Mouse (Mus musculus): ENCODE results near the gene Scn5a.

Gene Scn5a

DNA sequence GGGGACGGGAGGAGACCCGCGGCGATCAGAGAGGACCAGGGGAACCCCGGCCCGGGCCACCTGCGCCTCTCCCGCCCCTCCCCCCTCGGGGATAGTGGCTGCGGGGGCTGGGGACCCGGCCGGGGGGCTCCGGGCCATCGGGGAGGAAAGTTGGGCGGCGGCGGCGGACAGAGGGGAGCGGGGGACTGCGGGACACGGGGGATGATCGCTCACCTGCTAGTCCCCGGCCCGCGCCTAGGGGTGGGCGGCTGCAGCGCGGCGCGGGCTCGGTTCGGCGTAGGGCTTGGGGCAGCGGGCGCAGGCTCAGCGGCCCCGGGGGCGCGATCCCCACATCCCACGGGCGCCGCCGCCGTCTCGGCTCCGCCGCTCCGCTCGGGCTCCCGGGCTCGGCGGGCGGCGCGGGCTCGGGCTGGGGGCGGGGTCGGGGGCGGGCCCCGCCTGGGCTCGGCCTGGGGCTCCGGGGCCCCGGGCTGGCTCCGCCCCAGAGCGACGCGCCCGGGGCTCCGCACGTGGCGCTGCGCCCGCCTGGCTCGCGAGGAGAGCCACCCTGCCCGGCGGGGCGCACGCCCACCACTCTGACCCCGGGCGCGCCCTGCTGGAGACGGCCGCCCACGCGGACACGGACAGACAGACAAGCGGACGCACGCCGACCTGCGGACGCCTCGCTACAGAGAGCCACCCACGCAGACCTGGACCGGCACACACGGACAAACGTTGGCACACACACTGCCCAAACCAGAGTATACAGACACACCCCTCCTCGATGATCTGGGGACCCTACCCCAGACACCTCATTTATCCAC is at the start of gene Scn5a:
Scn5a (minus strand) TSS at position 381 of the 803 bp plus-strand sequence.
- in situ Hi-C loops (cut with MboI): no loop called here

DNA sequence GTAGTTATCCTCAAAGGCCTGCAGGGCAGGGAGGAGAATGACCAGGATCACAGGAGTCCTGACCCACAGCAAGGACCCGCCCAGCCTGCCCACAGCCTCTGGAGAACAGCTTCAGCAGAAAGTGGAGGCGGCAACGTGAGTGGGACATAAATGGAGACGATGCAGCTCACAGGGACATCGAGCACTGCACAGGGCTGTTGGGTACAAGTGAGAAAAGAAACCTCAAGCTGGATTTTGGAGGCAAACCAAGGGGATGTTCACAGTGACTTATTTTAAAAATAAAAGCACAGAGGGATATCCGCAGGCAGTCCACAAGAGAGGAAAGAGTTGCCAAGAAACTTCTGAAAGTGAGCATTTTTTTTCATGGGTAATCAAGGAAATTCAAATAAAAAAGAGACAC is 48.4 kb upstream of the Scn5a start:
- in situ Hi-C loops (cut with MboI): no loop called here

DNA sequence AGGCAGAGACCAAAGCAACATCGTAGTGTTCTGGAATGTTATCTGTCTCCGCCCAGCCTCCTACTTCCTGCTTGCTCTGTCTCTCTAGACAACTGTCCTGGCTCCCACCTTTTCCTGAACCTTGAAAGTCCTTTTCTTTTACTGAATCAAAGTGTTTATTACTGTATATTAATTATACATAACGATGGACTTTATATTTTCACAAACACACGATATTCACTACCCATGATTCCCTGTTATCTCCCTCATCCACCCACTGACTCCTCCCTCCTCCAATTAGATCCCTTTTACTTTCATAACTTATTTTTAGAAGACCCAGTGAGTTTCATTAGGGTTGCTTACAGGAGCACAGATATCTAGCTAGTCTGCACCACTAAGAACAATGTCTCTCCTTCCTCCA is 45.3 kb upstream of the Scn5a start:
- in situ Hi-C loops (cut with MboI): no loop called here

DNA sequence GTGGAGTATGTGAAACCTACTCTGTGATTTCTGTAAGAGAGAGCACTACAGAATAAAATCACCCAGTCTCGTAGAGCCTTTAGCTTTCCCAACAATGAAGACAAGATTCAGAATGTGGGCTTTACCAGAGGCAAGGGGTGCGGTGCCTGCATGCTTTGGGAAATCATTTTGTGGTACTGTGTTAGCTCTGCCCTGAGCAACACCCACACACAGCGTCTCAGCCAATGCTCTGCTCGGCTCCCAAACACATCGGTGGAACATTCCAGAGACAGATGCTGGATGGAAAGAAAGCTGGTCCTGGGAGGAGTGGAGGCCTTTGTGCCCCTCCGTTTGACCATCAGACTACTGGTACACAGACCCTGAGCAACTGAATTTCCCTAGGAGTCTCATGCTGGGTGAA is 36.0 kb upstream of the Scn5a start:
- in situ Hi-C loops (cut with MboI): no loop called here

DNA sequence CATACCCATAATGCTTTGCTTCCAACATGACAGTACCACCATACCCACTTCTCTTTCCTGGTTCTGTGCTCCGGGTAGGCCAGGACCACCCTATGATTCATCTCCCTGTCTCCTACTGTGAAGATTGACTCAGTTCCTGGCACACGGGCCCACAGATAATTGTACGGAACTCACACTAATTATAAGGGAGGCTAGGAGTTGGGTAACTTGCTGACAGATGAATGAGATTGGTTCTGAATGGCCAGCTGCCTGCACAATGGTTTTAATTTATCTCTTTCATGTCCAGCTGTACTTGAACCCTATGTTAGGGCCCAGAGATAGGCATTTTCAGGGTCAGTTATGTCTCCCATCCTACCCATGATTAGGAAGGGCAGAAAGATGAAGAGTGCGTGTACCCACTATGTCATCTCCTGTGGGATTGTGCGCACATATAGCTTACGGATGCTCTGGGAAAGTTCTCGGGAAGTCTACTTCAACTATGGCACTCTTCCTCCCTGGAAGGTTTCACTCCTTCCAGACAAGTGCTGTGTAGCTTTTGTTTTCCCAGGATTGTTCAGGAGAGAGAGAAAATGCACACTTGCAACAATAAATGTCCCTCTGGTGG is 31.8 kb upstream of the Scn5a start:
- in situ Hi-C loops (cut with MboI): no loop called here

DNA sequence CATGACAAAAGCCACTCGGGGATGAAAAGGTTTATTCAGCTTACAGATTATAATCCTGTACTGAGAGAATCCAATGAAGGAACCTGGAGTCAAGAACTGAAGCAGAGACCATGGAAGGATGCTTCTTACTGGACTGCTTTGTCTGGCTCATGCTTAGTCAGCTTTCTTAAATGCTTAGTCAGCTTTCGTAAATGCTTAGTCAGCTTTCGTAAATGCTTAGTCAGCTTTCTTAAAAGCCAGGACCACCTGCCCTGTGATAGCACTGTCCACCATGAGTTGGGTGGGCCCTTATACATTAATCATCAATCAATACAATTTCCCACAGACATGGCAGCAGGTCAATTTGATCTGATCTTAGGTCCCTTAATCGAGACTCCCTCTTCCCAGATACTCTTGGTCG is 28.1 kb upstream of the Scn5a start:
- in situ Hi-C loops (cut with MboI): no loop called here

DNA sequence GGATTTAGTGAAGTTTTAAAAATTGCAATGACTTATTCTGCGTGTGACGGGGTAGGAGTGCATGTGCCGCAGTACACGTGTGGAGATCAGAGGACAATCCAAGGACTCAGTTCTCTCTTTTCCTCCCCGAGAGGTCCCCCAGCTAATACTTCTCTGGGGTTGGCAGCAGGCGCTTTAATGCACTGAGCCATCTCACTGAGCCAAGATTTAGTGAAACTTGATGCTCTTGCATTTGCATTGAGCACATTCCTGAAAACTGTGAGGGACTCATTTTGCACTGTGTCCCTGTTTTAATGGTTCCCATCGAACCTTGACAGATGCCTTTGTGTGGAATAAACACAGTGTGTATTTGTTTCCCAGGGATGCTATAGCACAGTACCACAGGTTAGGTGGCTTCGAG is 25.8 kb upstream of the Scn5a start:
- in situ Hi-C loops (cut with MboI): no loop called here

DNA sequence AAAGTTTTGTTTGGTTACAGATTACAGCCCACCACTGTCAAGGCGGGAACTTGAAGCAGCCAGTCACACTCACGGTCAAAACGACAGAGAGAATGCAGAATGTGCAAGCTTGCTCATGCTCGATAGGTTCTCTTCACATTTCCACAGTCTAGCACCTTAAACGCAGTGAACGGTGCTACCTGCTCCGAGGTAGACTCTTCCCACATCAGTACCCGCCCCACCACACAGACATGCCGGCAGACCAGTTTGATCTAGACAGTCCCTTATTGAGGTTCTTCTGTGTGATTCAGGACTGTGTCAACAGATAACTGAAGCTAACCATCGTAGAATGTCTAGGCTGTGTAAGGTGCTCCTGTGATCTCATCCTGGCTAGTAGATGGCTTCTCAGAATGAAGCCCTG is 19.7 kb upstream of the Scn5a start:
- in situ Hi-C loops (cut with MboI): no loop called here

DNA sequence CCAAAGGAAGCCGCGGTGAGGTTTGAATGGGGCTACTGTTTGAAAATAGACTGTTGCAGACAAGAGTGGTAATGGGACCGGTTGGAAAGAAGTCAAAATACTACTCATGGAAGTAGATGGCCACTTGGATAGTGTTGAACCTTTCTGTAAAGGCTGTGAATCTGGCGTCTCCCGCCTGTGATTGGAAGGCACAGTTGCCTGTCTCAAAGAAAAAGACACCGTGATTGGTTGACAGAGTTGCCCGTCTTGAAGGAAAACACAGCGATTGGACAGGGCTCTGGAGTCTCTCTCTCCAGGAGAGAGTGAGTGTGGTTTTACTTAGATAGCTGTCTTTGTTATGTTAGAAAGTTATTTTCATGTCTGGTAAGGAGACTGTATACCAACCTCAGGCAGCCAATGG is 18.5 kb upstream of the Scn5a start:
- in situ Hi-C loops (cut with MboI): no loop called here

DNA sequence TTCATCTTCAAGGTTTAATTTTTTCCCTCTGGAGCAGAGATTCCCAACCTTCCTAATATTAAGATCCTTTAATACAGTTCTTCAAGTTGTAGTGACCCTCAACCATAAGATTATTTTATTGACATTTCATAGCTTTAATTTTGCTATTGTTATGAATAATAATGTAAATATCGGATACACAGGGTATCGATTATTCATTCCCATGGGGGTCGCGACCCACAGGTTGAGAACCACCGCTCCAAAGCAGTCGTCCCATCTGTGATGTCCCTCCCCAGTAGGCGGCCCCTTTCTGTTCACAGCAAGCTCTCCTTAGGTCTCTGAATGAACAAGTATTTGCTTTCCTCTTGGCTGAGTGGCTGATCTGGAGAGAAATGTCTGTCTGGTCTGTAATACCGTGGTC is 10.8 kb upstream of the Scn5a start:
- in situ Hi-C loops (cut with MboI): no loop called here

DNA sequence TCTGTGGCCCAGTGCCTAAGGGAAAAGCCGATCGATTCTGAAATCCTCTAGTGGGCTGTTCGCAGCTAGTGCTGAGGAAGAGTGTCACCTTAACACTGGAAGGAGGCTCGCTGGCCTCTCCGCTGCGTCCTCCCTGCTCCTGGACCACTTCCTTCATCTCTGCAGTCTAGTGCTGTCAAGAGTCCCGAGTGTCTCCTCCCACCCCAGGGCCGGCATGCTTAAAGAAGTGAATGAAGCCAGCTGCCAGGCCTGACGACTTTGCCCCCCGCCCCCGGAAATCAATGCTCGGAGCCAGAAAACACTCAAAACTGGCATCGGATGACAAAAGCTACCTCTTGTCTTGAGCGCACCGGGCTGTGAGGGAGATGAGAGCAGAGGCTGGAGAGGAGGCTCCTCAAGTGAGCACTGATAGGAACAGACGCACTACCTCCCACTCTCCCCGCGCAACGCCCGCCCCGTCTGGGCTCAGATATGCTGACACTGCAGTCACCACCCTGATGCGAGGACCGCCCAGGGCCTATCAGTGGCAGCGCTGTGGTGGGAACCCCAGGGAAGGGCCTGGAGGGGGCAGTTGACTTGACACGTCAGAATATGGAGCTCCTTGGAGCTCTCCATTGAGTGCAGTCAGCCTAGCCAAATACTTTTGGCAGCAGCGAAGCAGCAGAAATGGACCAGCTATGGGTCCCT is 10.1 kb upstream of the Scn5a start:
- in situ Hi-C loops (cut with MboI): no loop called here

DNA sequence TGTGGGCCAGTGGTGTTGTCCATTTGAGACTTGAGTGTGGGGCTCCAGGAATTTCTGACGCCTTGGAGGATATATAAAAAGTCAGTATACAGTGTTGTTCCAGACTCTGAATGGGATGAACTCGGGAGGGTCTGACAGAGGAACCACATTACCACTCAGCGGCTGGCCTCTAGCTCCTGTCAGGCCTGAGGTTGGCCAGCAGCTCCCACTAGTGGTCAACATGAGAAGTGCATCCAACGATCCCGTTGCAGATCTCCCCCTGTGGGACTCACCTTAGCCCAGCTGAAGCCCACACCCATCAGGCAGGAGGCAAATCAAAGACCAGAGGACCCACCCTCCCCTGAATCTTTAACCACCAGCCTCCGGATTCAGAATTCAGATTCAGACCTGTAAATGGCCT is 1.9 kb upstream of the Scn5a start:
- in situ Hi-C loops (cut with MboI): no loop called here

DNA sequence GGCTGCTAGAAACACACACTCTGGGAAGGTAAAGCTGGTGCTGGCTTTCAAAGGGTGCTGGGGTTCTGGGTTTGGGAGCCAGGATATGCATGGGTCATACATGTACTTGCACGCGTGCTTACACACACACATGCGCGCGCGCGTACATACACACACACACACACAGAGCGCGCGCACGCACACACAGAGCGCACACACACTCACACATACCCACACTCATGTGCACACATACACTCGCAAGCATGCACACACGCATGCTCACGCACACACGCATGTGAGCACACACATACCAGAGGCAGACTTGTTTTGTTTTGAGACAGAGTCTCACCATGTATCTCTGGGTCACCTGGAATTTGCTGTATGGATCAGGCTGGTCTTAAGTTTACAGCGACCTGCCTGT is 1.4 kb upstream of the Scn5a start:
- in situ Hi-C loops (cut with MboI): no loop called here

DNA sequence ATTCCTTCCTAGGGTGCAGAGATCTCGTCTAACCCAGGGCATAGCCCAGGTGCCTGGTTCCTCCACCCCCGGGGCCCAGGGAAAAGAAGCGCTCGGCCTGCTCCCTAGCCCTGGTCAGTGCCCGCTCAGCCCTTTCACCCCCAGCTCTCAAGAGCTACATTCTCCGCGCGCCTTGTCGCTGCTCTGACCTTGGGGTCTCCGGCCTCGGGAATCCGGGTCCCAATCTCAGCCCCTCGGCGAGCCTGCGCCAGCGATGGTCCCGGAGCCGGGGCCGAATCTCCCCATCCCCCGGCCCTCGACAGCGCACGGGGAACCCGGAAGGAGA is 543 bp downstream of the Scn5a start:
- in situ Hi-C loops (cut with MboI): no loop called here

DNA sequence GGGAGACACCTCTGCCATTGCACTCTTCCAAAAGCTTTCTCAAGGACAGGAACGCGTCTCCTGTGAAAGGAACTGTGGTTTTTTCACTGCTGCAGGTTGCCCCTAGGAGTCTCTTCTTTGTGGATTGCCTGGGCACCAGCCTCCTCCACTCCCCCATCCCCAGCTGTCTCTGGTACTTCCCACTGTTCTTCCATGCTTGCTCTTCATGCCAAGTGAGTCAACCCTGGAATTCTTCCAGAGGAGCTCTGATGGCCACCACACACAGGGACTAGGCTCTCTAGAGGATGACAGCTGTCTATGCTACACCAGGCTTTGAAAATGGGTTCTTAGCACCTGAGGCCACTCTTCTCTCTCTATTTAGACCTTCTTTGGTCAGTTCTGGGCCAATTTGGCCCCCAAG is 1.8 kb downstream of the Scn5a start:
- in situ Hi-C loops (cut with MboI): no loop called here

DNA sequence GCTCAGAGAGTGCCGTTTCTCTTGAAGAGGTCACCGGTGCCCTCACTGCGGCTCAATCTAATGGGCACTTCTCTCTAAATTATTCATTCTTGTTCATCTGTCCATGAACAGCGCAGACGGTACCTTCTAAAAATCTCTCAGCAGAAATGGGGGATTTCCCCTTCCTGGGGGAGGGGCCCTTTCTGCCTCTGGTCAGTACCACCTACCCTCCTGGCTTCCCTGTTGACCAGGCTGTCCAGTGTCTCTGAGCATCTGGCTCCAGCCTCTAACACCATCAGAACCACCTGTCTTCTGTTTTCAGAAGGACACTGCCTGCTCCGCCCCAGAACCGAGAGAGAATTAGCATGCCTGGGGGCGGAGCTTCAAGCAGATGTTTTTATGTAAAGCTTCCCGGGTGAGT is 3.1 kb downstream of the Scn5a start:
- in situ Hi-C loops (cut with MboI): no loop called here

DNA sequence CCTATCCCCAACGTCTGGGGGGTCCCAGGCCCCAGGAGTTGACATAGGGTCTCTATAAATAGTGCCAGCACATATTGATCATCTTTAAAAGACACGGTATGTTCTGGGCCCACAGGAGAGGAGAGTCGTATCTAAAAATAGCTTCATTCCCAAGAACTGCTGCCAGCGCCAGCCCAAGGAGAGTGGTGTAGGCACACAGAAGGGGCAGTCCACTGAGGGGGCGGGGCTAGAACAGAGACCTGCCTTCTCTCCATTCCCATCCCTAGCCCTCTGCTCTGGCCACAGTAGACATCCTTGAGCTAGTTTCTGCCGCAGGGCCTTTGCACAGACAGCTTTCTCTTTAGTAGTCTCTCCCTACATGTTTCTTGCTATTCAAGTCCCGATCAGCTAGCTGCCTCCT is 4.5 kb downstream of the Scn5a start:
- in situ Hi-C loops (cut with MboI): no loop called here

DNA sequence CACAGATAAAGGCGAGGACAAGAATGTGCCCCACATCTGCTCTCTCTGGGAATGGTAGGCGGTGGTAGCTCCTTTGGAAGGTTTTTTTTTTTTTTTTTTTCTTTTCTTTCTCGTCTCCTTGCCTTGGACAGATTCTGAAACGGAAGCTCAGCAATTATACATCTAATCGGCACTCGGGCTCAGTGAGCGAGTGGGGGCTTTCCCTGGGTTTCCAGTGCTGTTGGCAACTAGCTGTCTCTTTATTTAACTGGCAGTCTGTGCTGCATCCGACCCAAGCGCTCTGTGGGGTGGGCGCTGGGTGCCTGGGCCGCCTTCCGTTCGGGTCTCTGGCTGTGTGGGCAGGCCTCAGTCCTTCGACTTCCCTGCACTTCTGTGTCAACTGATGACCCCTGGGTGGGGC is 5.8 kb downstream of the Scn5a start:
- in situ Hi-C loops (cut with MboI): no loop called here

DNA sequence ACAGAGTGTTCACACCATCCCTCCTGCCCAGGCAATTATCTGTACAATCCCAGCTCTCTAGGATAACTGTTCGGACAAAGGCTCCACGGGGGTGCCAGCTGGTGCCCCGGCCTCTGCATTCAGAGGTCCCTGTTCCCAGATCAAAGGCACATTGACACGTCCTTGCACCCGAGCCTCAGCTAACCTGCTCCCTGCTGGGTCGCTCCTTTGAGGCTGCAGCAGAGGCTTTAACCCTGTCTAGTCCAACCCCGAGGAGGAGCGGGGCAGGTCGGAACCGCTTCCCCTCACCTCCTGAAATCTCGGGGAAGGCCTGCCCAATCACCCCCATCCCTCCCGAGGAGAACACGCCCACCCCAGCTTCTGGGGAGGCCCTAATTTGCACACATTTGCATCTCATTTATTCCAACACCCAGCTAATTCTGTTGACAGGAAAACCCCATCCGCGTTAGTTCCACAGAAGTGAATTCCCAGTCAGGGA is 7.4 kb downstream of the Scn5a start:
- in situ Hi-C loops (cut with MboI): no loop called here

DNA sequence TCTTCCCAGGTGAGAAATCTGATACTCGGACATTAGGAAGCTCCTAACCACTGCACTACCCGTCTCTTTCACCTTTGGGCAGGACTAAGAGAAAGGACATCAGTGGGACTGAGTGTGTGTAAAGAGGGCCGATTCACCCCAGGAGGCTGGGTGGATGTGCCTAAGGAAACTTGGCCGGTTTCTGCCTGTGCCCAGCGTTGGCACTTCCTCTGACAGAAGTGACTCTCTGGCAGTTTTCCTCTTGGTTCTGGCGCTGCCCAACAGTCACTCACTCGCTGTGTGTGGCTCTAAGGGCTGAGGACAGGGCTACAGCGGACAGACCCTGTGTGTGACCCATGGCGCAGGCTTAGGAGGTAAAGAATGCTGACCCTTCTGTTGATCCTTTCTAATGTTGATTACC is 8.2 kb downstream of the Scn5a start:
- in situ Hi-C loops (cut with MboI): no loop called here

DNA sequence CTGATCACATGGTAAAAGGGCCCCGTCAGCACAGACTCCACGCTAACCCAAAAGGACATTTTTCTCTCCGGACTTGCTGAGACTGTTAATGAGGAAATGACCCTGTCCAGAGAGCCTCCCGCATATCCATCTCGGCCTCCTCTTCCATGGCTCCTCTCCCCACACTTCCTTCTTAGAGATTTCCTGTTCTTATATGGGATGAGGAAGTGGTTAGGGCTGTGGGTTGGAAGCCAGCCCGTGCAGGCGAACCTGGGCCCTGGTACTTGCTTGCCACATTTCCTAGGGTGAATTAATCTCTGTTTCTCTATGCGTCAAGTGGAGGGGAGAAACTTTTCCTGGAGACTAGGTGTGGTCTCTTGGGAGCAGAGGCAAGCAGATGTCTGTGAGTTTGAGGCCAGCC is 10.1 kb downstream of the Scn5a start:
- in situ Hi-C loops (cut with MboI): no loop called here

DNA sequence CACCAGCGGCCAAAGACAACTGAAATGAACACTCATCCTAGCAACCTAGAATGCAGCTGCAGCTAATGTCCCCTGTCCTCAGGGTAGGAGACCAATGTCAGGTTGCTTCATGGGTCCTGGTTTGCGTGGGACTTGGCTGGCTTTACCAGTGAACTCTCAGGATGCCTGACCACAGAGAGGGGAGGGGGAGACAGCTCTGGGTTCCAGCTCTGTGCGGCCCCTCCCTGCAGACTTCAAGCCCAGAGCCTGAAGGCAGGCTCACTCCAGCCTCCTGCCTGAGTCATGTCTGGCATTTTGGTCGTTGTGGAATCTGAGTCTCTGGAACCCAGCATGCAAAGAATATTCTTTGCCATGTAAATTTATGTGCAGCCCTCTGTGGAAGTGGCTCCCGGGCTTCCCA is 11.0 kb downstream of the Scn5a start:
- in situ Hi-C loops (cut with MboI): no loop called here

DNA sequence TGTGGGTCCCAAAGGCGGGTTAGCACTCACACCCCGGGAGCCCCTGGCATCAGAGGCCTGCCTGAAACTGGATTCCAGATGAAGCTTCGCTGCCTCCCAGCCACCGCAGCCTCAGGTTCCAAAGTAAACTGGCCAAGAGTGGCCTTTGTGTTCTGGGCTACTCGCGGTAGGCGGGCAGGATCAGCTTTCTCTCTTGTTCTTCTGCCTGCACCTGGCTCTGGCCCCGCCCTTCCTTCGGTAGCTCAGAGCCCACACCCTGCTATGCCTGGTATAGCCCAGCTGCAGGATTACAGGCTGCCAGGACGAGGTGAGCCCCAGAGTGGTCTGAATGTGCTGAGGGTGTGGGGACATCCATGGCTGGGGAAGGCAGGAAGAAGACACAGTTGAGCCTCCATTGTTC is 12.6 kb downstream of the Scn5a start:
- in situ Hi-C loops (cut with MboI): no loop called here
